Mouse (Mus musculus): ENCODE results near the gene Celsr3. TPM values are rescaled to one million over a fixed set of nuclear protein-coding genes. Genes with fewer than 3 reads are reported as not detected.

The Celsr3 gene
- total and polyA plus RNA-seq, 2 experiments, result not detected

DNA sequence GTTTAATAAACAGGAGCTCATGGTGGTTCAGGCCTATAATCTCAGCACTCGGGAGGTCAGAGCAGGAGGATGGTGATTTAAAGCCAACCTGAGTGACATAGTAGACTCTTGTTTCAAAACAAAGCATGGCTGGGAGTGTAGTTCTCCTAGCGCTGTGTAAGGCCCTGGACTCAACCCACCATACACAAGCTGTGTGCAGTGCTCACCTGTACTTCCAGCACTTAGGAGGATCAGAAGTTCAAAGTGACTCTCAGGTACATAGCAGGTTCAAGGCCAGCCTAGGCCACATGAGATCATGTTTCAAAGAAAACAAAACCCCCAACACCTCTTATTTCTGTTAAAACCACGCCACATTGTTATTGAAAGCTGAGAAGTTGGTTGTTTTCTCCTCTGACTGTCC is 37.4 kb upstream of the Celsr3 start:
- Histone ChIP-seq H3K9ac (ENCODE audit: low read depth, low read length) (no peak overlapping the region), H3K36me3 (ENCODE audit: control insufficient read depth, insufficient read depth, low read length) (0 out of 2 replicates have a peak, but pooled peaks cover 2% of the 10 kb centered on the region), H3K79me2 (ENCODE audit: control insufficient read depth, insufficient read depth, low read length) (peaks cover 67% of the 10 kb centered on the region), H3K4me3 (ENCODE audit: insufficient read depth, low read depth, low read length) (no peak overlapping the region), H3K27me3 (ENCODE audit: control insufficient read depth, insufficient read depth, low read length) (no peaks in the 10 kb centered on the region), H3K27ac (replicated peaks; ENCODE audit: insufficient read depth, low read depth, low read length) (peak overlapping the region; percentile 22), H3K4me1 (ENCODE audit: control insufficient read depth, insufficient read depth, low read length) (peaks cover 48% of the 10 kb centered on the region)
- TF ChIP-seq POLR2A (IDR thresholded peaks at IDR 0.05; ENCODE audit: extremely low read depth, insufficient read depth, low read length) (no peak), CTCF (IDR thresholded peaks at IDR 0.05; ENCODE audit: low read depth, low read length) (no peak)
- peak; percentile 59 for DNase-seq (ENCODE audit: extremely low read depth, low read depth, low spot score)
- 51% methylated on average over 3 of the region's 3 CpGs for WGBS

DNA sequence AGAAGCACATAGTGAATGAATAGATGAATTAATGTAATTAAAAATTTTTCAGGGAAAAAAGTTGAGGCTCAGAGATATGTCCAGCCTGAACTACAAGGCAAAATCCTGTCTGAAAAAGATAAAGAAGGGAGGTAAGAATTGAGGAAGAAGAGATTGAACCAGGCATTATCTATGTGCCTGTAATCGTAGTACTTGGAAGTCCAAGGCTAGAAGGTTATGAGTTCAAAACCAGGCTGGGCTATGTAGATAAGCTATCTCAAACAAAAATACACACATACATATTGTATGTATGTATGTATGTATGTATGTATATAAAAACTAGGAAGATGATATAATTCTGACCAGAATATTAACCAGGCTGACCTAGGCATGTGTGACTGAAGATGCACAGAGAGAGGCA is 33.8 kb upstream of the Celsr3 start:
- TF ChIP-seq CTCF (IDR thresholded peaks at IDR 0.05; ENCODE audit: low read depth, low read length) (no peak), POLR2A (IDR thresholded peaks at IDR 0.05; ENCODE audit: extremely low read depth, insufficient read depth, low read length) (no peak)
- H3K9ac ChIP-seq (ENCODE audit: low read depth, low read length), result 0 out of 2 replicates have a peak overlapping the region, but pooled peaks have one; percentile 36
- WGBS, result 40% methylated on average over 1 of the region's 1 CpGs

DNA sequence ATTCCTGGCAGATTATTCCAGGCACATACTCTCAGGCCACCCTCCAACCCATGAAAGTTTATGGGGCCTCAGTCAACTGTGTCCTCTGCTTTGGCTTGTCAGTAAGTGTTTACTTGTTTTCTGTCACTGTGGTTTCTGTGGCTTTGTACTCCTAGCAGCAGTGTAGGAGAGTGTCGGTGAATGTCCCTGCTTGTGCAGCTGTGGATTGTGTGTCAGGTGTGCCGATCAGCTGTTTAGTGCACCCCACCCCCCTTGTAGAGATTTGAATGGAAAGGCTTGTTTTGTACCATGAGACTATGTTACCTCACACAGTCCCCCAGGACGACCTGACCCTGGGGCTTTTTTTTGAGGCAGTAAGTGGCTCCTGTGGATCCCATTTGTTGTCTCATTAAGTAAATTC is 33.4 kb upstream of the Celsr3 start:
- H3K27me3 ChIP-seq (ENCODE audit: control insufficient read depth, insufficient read depth, low read length), result no peaks in the 10 kb centered on the region
- WGBS, result 20% methylated on average over 3 of the region's 3 CpGs
- peaks cover 39% of the 10 kb centered on the region for H3K4me1 ChIP-seq (ENCODE audit: control insufficient read depth, insufficient read depth, low read length)
- peaks cover 54% of the 10 kb centered on the region for H3K79me2 ChIP-seq (ENCODE audit: control insufficient read depth, insufficient read depth, low read length)
- 0 out of 2 replicates have a peak, but pooled peaks cover 2% of the 10 kb centered on the region for H3K36me3 ChIP-seq (ENCODE audit: control insufficient read depth, insufficient read depth, low read length)
- no peak for TF ChIP-seq CTCF (IDR thresholded peaks at IDR 0.05; ENCODE audit: low read depth, low read length)
- 0 out of 2 replicates have a peak overlapping the region, but pooled peaks have one; percentile 36 for H3K9ac ChIP-seq (ENCODE audit: low read depth, low read length)
- H3K27ac ChIP-seq (replicated peaks; ENCODE audit: insufficient read depth, low read depth, low read length), result peak overlapping the region; percentile 7
- no peak overlapping the region for H3K4me3 ChIP-seq (ENCODE audit: insufficient read depth, low read depth, low read length)
- no peak for DNase-seq (ENCODE audit: extremely low read depth, low read depth, low spot score)

More for the DNA sequence above, 33.8 kb upstream of the Celsr3 start:
- Histone ChIP-seq H3K27me3 (ENCODE audit: control insufficient read depth, insufficient read depth, low read length) (no peaks in the 10 kb centered on the region), H3K27ac (replicated peaks; ENCODE audit: insufficient read depth, low read depth, low read length) (peak overlapping the region; percentile 7), H3K4me3 (ENCODE audit: insufficient read depth, low read depth, low read length) (no peak overlapping the region), H3K79me2 (ENCODE audit: control insufficient read depth, insufficient read depth, low read length) (peaks cover 55% of the 10 kb centered on the region), H3K4me1 (ENCODE audit: control insufficient read depth, insufficient read depth, low read length) (peaks cover 41% of the 10 kb centered on the region), H3K36me3 (ENCODE audit: control insufficient read depth, insufficient read depth, low read length) (0 out of 2 replicates have a peak, but pooled peaks cover 2% of the 10 kb centered on the region)
- DNase-seq (ENCODE audit: extremely low read depth, low read depth, low spot score), result no peak

DNA sequence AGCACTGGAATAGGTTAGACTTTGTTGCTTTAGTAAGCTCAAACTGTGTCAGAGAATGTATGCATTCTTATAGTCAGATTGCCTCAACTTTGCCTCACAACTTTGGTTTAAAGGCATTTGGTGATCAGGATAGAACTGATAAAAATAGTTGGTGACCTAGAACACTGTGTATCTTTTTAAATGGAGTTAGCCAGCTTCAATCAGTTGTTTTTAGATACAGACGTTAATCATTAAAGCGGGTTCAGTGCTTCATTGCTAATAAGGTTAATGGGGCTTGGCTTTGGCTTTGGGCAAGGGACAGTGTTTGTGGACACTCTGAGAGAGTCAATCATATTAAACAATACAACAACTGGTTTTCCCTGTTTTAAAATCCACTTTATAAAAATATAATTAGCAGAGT is 30.8 kb upstream of the Celsr3 start:
- Histone ChIP-seq H3K36me3 (ENCODE audit: control insufficient read depth, insufficient read depth, low read length) (peaks cover 23% of the 10 kb centered on the region), H3K9ac (ENCODE audit: low read depth, low read length) (no peak overlapping the region), H3K4me1 (ENCODE audit: control insufficient read depth, insufficient read depth, low read length) (peaks cover 32% of the 10 kb centered on the region), H3K4me3 (ENCODE audit: insufficient read depth, low read depth, low read length) (peak overlapping the region; percentile 39; the same call in 1 of the 2 replicates), H3K27ac (replicated peaks; ENCODE audit: insufficient read depth, low read depth, low read length) (peak overlapping the region; percentile 90), H3K79me2 (ENCODE audit: control insufficient read depth, insufficient read depth, low read length) (peaks cover 37% of the 10 kb centered on the region), H3K27me3 (ENCODE audit: control insufficient read depth, insufficient read depth, low read length) (no peaks in the 10 kb centered on the region)
- TF ChIP-seq POLR2A (IDR thresholded peaks at IDR 0.05; ENCODE audit: extremely low read depth, insufficient read depth, low read length) (no peak), CTCF (IDR thresholded peaks at IDR 0.05; ENCODE audit: low read depth, low read length) (no peak)
- WGBS, result 18% methylated on average over 2 of the region's 2 CpGs
- peak; percentile 97 for DNase-seq (ENCODE audit: extremely low read depth, low read depth, low spot score)

DNA sequence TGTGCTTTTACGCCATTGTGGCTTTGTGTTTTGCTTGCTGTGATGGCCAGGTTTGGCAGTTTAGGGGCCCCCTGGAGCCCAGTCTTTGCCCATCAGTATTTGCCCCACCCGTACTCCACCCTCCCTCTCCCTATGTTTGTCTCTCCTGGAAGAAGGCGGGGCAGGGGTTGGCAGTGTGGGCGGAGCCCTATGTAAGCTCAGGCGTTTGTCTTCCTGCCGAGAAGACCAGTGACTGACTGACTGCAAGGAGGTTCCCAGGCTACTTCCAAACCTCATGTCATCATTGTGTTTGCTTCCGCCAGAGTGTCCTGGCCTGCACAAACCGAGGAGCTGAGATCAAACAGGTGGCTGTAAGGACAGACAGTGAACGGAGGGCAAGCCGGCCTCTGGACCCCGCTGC is 30.4 kb upstream of the Celsr3 start:
- TF ChIP-seq CTCF (IDR thresholded peaks at IDR 0.05; ENCODE audit: low read depth, low read length), result no peak
- TF ChIP-seq POLR2A (IDR thresholded peaks at IDR 0.05; ENCODE audit: extremely low read depth, insufficient read depth, low read length), result peak; percentile 81
- peak; percentile 94 for DNase-seq (ENCODE audit: extremely low read depth, low read depth, low spot score)
- H3K36me3 ChIP-seq (ENCODE audit: control insufficient read depth, insufficient read depth, low read length), result peaks cover 26% of the 10 kb centered on the region
- H3K4me1 ChIP-seq (ENCODE audit: control insufficient read depth, insufficient read depth, low read length), result peaks cover 30% of the 10 kb centered on the region
- 15% methylated on average over 11 of the region's 11 CpGs for WGBS
- peak overlapping the region; percentile 92 for H3K9ac ChIP-seq (ENCODE audit: low read depth, low read length)
- no peaks in the 10 kb centered on the region for H3K27me3 ChIP-seq (ENCODE audit: control insufficient read depth, insufficient read depth, low read length)
- H3K4me3 ChIP-seq (ENCODE audit: insufficient read depth, low read depth, low read length), result peak overlapping the region; percentile 88
- H3K27ac ChIP-seq (replicated peaks; ENCODE audit: insufficient read depth, low read depth, low read length), result peak overlapping the region; percentile 90
- peaks cover 34% of the 10 kb centered on the region for H3K79me2 ChIP-seq (ENCODE audit: control insufficient read depth, insufficient read depth, low read length)

DNA sequence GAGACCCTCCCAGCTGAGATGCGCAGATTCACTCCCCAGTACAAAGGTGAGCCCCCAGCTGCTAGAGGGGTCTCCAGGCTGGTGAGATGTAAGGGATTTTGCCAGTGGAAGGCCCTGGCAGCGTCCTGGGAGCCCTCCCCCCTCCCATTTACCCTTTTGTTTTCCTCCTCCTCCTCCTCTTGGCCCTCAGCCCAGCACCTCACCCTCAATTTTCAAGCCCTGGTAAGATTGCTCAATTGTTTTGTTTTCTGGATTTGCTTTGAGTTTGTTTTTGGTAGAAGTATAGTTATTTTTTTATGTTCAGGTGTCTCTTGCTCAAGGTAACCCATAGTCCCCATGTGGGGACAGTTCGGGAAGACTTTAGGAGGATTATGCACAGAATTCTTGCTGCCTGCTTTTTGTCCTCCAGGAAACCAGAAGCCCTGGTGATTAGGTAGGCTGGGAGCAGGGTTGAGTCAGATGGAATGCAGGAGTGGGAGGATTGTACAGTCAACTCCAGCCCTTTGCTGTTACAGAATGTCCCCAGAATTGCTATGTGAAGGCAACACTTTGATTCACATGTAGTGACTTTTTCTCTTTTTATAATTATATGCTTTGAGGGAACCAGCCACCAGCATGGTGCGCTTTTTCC is 29.7 kb upstream of the Celsr3 start:
- H3K4me3 ChIP-seq (ENCODE audit: insufficient read depth, low read depth, low read length), result peak overlapping the region; percentile 92
- WGBS, result 24% methylated on average over 4 of the region's 4 CpGs
- TF ChIP-seq POLR2A (IDR thresholded peaks at IDR 0.05; ENCODE audit: extremely low read depth, insufficient read depth, low read length) (no peak), CTCF (IDR thresholded peaks at IDR 0.05; ENCODE audit: low read depth, low read length) (no peak)
- DNase-seq (ENCODE audit: extremely low read depth, low read depth, low spot score), result peak; percentile 89
- H3K79me2 ChIP-seq (ENCODE audit: control insufficient read depth, insufficient read depth, low read length), result peaks cover 27% of the 10 kb centered on the region; the same call in 1 of the 2 replicates
- peak overlapping the region; percentile 92 for H3K9ac ChIP-seq (ENCODE audit: low read depth, low read length)
- H3K27me3 ChIP-seq (ENCODE audit: control insufficient read depth, insufficient read depth, low read length), result no peaks in the 10 kb centered on the region
- peak overlapping the region; percentile 90 for H3K27ac ChIP-seq (replicated peaks; ENCODE audit: insufficient read depth, low read depth, low read length)
- peaks cover 27% of the 10 kb centered on the region for H3K4me1 ChIP-seq (ENCODE audit: control insufficient read depth, insufficient read depth, low read length)
- H3K36me3 ChIP-seq (ENCODE audit: control insufficient read depth, insufficient read depth, low read length), result peaks cover 32% of the 10 kb centered on the region

All from liver, adult 2 months (tissue).